In the genomic region with DNA sequence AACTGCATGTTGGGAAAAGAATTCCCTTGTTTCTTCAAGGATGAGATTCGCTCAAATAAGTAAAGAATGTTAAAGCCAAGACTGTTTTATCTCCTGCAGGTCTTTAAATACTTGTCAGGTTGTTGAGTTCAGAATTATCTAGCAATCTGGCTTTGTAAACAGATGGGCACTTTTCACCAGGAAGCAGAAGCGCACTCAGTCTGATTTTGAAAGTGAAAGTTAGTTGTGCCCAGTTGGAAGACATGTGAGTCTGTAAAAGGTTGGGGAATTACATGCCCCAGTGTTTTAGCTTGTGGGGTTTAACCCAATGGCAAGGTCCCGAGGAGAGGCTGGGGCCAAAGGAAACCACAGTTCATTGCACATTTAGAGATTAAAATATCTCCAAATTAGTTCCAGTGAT, we compare ENCODE assay signal across 23 mouse cellular contexts.
DNase-seq lines count a peak whose midpoint lies in the region; ATAC-seq and TF ChIP-seq lines count a peak whose summit lies in the region.
"Had no signal": no experiment of that assay in that cellular context is flagged by ENCODE, and none has a peak within 500 bp of the region (broad histone marks: within the 10 kb centered on the region; RNA-seq: fewer than 3 reads in every experiment).

No protein-coding gene starts in this region.

- H3K9me3 ChIP-seq in lung, embryonic 16.5 days (ENCODE audit: control insufficient read depth, low read length) = no peaks in the 10 kb centered on the region
- H3K9me3 ChIP-seq: G1E; hindbrain, embryonic 13.5 days; limb, embryonic 15.5 days had no signal

- TF ChIP-seq CTCF in layer of hippocampus, adult 2 months (conservative IDR thresholded peaks at IDR 0.05) = no peak

- H3K4me2 ChIP-seq in lung, embryonic 16.5 days (ENCODE audit: low read depth, low read length) = no peak overlapping the region
- H3K4me2 ChIP-seq: hindbrain, embryonic 13.5 days; limb, embryonic 15.5 days; lung, embryonic 14.5 days had no signal

- peaks cover 5% of the 10 kb centered on the region; the same call in 1 of the 2 replicates for H3K4me1 ChIP-seq in lung, embryonic 16.5 days (replicated peaks; ENCODE audit: control insufficient read depth, insufficient read depth, low read length)

- no peak for DNase-seq in layer of hippocampus, adult 2 months (ENCODE audit: low spot score in 2 of 2)
- no peak for DNase-seq in layer of hippocampus, adult 8-10 months (ENCODE audit: low spot score in 2 of 2)
- no peak for DNase-seq in lung, adult 18-20 months
- peak; percentile 34 for DNase-seq in adipocyte (ENCODE audit: low spot score)
- peak; percentile 44 for DNase-seq in lung, postnatal 36 days
- no peak for DNase-seq in thymus, postnatal 4 days
- DNase-seq in retina, postnatal 1 day = no peak
- DNase-seq: adrenal gland, adult 8-10 months; B cell, adult 2 months; cerebellum, adult 2 months; cerebellum, postnatal 25 days; embryo, embryonic 11 days; kidney, adult 2 months; layer of hippocampus, postnatal 36 days; lung, embryonic 14.5 days had no signal

- no peak overlapping the region for H3K4me3 ChIP-seq in layer of hippocampus, adult 2 months
- no peak overlapping the region for H3K4me3 ChIP-seq in lung, embryonic 16.5 days (ENCODE audit: low read length)
- H3K4me3 ChIP-seq: hindbrain, embryonic 13.5 days; limb, embryonic 15.5 days had no signal

- no peak for ATAC-seq in lung, embryonic 16.5 days (ENCODE audit: low read depth)
- ATAC-seq: forebrain, embryonic 14.5 days; midbrain, embryonic 16.5 days had no signal

- no peak overlapping the region for H3K9ac ChIP-seq in lung, embryonic 16.5 days (ENCODE audit: low read length)
- H3K9ac ChIP-seq: hindbrain, embryonic 13.5 days; limb, embryonic 15.5 days; lung, embryonic 14.5 days had no signal

- 47% methylated on average over 3 of the region's 3 CpGs for WGBS in lung, embryonic 16.5 days

- no peaks in the 10 kb centered on the region for H3K36me3 ChIP-seq in lung, embryonic 16.5 days (ENCODE audit: control insufficient read depth, insufficient read depth, low read length)
- H3K36me3 ChIP-seq: G1E; hindbrain, embryonic 13.5 days; limb, embryonic 15.5 days had no signal

- peak overlapping the region; percentile 69 for H3K27ac ChIP-seq in layer of hippocampus, adult 2 months
- peak overlapping the region; percentile 9; the same call in 1 of the 2 replicates for H3K27ac ChIP-seq in lung, embryonic 16.5 days (ENCODE audit: low read length)
- H3K27ac ChIP-seq: hindbrain, embryonic 13.5 days; kidney, postnatal 0 days; limb, embryonic 15.5 days had no signal

- H3K27me3 ChIP-seq in lung, embryonic 16.5 days (ENCODE audit: control insufficient read depth, insufficient read depth, low read depth, low read length) = no peaks in the 10 kb centered on the region
- H3K27me3 ChIP-seq: CH12.LX; hindbrain, embryonic 13.5 days; limb, embryonic 15.5 days had no signal

Comparison
In these comparisons a context has a peak if more than half of its experiments do, and no peak if none do; other contexts are left out.
1. DNase-seq: peak in adipocyte (single experiment) and lung, postnatal 36 days (single experiment); none in layer of hippocampus, adult 2 months (0 of 2), layer of hippocampus, adult 8-10 months (0 of 2), lung, adult 18-20 months (0 of 2), thymus, postnatal 4 days (single experiment) and retina, postnatal 1 day (single experiment).